Mouse (Mus musculus) lung, postnatal 10 days (tissue): ENCODE results near the gene Luc7l3.

Source experiments
- DNase-seq: peaks from one replicate; pipeline ENCODE4 v3.0.0; 2021

Gene Luc7l3

GRCm38 (mm10) chr11:94321931-94322400 lies at the start of gene Luc7l3:
Gene Luc7l3 (minus strand): TSS chr11:94321988.
- DNase-seq: peak; percentile 96

GRCm38 (mm10) chr11:94370809-94371208 lies 49.0 kb upstream of the Luc7l3 start:
- peak; percentile 14 for DNase-seq

GRCm38 (mm10) chr11:94369981-94370380 lies 48.2 kb upstream of the Luc7l3 start:
- no peak for DNase-seq

GRCm38 (mm10) chr11:94365340-94365739 lies 43.6 kb upstream of the Luc7l3 start:
- peak; percentile 74 for DNase-seq

GRCm38 (mm10) chr11:94363690-94364089 lies 41.9 kb upstream of the Luc7l3 start:
- DNase-seq: peak; percentile 45

- no peak for DNase-seq
These were observed 40.3 kb upstream of the Luc7l3 start for GRCm38 (mm10) chr11:94362101-94362500.

- no peak for DNase-seq
These were observed 39.5 kb upstream of the Luc7l3 start for GRCm38 (mm10) chr11:94361166-94361870.

- DNase-seq: no peak
These were observed 37.4 kb upstream of the Luc7l3 start for GRCm38 (mm10) chr11:94359168-94359567.

GRCm38 (mm10) chr11:94355521-94356217 lies 33.9 kb upstream of the Luc7l3 start:
- no peak for DNase-seq

GRCm38 (mm10) chr11:94351094-94351493 lies 29.3 kb upstream of the Luc7l3 start:
- DNase-seq: no peak

GRCm38 (mm10) chr11:94350337-94350736 lies 28.5 kb upstream of the Luc7l3 start:
- no peak for DNase-seq

- no peak for DNase-seq
These were observed 28.1 kb upstream of the Luc7l3 start for GRCm38 (mm10) chr11:94349839-94350238.

GRCm38 (mm10) chr11:94347063-94347575 lies 25.3 kb upstream of the Luc7l3 start:
- DNase-seq: no peak

GRCm38 (mm10) chr11:94346611-94347010 lies 24.8 kb upstream of the Luc7l3 start:
- peak; percentile 47 for DNase-seq

GRCm38 (mm10) chr11:94345926-94346325 lies 24.1 kb upstream of the Luc7l3 start:
- DNase-seq: no peak

- DNase-seq: no peak
These were observed 22.7 kb upstream of the Luc7l3 start for GRCm38 (mm10) chr11:94344470-94344869.

- no peak for DNase-seq
These were observed 22.2 kb upstream of the Luc7l3 start for GRCm38 (mm10) chr11:94343955-94344358.

GRCm38 (mm10) chr11:94342114-94342905 lies 20.5 kb upstream of the Luc7l3 start:
- no peak for DNase-seq

- peak; percentile 66 for DNase-seq
These were observed 19.5 kb upstream of the Luc7l3 start for GRCm38 (mm10) chr11:94340948-94341933.

- DNase-seq: peak; percentile 80
These were observed 18.2 kb upstream of the Luc7l3 start for GRCm38 (mm10) chr11:94339732-94340585.

- DNase-seq: peak; percentile 19
These were observed 16.6 kb upstream of the Luc7l3 start for GRCm38 (mm10) chr11:94338347-94338746.
